Mouse (Mus musculus) C2C12 (cell line): ENCODE measurements around the gene Timp4. TPM values are rescaled to one million over a fixed set of nuclear protein-coding genes. Genes with fewer than 3 reads are reported as not detected.
A peak's percentile ranks its signal among the peaks of the same experiment; 100 is the strongest.

Experiments
- H3K27me3 ChIP-seq: one replicate; pipeline ENCODE4 v1.6.1; 2011; ENCODE audit not compliant: control insufficient read depth, insufficient read depth, insufficient read length
- H3K36me3 ChIP-seq: one replicate; pipeline ENCODE4 v1.6.1; 2011; ENCODE audit not compliant: control insufficient read depth, insufficient read depth
- H3K4me3 ChIP-seq: one replicate; pipeline ENCODE4 v1.5.1; 2011; ENCODE audit warnings: mild to moderate bottlenecking, control low read depth; ENCODE audit not compliant: poor library complexity, insufficient read depth, severe bottlenecking
- H3K79me2 ChIP-seq: one replicate; pipeline ENCODE4 v1.6.1; 2011; ENCODE audit not compliant: control insufficient read depth, insufficient read depth
- H3K79me3 ChIP-seq: one replicate; pipeline ENCODE4 v1.6.1; 2011; ENCODE audit warnings: low read depth, control low read depth
- H3ac ChIP-seq: one replicate; pipeline ENCODE3; 2011; ENCODE audit warnings: low read depth; ENCODE audit not compliant: control insufficient read depth, insufficient read length
- CEBPB ChIP-seq: IDR thresholded peaks from one replicate; pipeline ENCODE4 v1.6.1; 2011; ENCODE audit warnings: low read depth, mild to moderate bottlenecking, control low read depth, moderate library complexity
- CTCF ChIP-seq: IDR thresholded peaks from one replicate; pipeline ENCODE4 v1.5.1; 2011; ENCODE audit not compliant: control insufficient read depth, insufficient read depth, insufficient read length
- FOSL1 ChIP-seq: IDR thresholded peaks from one replicate; pipeline ENCODE4 v1.8.0; 2011; ENCODE audit warnings: mild to moderate bottlenecking, low read length; ENCODE audit not compliant: poor library complexity, insufficient read depth, severe bottlenecking
- MAX ChIP-seq: IDR thresholded peaks from one replicate; pipeline ENCODE4 v1.6.1; 2011; ENCODE audit warnings: mild to moderate bottlenecking, control low read depth
- MYOD1 ChIP-seq: IDR thresholded peaks from one replicate; pipeline ENCODE4 v1.6.1; 2011; ENCODE audit warnings: low read depth; ENCODE audit not compliant: control insufficient read depth, insufficient read length
- MYOG ChIP-seq: IDR thresholded peaks from one replicate; pipeline ENCODE4 v1.6.1; 2011; ENCODE audit not compliant: control insufficient read depth, insufficient read length; ENCODE audit errors: extremely low read depth
- USF1 ChIP-seq: IDR thresholded peaks from one replicate; pipeline ENCODE4 v1.6.1; 2011; ENCODE audit warnings: low read depth, mild to moderate bottlenecking, control low read depth, moderate library complexity
- polyA plus RNA-seq: library from polyadenylated mRNA; unstranded; fragments of >200 nt; fragmentation: generic; extraction: Trizol; gene quantifications from one replicate; pipeline ENCODE4 v1.2.1, GENCODE M21; 2012; ENCODE audit warnings: missing spikeins

The Timp4 gene
- polyA plus RNA-seq, 1 experiment = 0.01 TPM

GRCm38 (mm10) chr6:115288223-115288622, 36.2 kb upstream of the Timp4 start:
- H3K79me2 ChIP-seq = no peaks in the 10 kb centered on the region
- no peak overlapping the region for H3ac ChIP-seq
- H3K27me3 ChIP-seq = no peaks in the 10 kb centered on the region
- no peak overlapping the region for H3K4me3 ChIP-seq
- TF ChIP-seq USF1 = no peak
- no peak for TF ChIP-seq MYOD1
- no peak for TF ChIP-seq CTCF
- TF ChIP-seq MAX = no peak
- TF ChIP-seq MYOG = no peak
- no peak for TF ChIP-seq CEBPB
- TF ChIP-seq FOSL1 = no peak
- H3K79me3 ChIP-seq = no peaks in the 10 kb centered on the region
- no peaks in the 10 kb centered on the region for H3K36me3 ChIP-seq

- Histone ChIP-seq H3K79me3 (no peaks in the 10 kb centered on the region), H3K36me3 (no peaks in the 10 kb centered on the region), H3K4me3 (no peak overlapping the region), H3K27me3 (no peaks in the 10 kb centered on the region), H3ac (no peak overlapping the region), H3K79me2 (no peaks in the 10 kb centered on the region)
- TF ChIP-seq CTCF = no peak
- TF ChIP-seq MYOG = no peak
- TF ChIP-seq FOSL1 = no peak
- TF ChIP-seq CEBPB = no peak
- no peak for TF ChIP-seq MYOD1
- TF ChIP-seq MAX = no peak
- no peak for TF ChIP-seq USF1
These were observed 34.4 kb upstream of the Timp4 start for GRCm38 (mm10) chr6:115286441-115286840.

DNA sequence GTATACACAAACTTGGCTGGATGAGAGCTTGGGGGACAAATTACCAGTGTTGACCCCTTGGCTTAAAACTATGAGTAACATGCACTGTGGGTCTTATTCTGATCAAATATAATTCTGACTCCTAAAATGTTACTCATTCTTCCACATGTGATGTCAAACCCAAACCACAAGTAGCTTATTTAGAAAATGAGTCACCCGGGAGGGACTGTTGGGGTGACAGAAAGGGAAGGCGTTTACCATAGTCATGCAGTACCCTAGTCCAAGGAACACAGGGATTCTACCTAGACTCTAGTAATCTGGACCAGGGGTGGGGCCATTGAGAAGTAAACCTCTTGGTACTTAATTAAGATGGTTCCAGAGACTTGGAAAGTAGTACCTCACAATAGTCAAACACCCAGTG, 32.1 kb upstream of the Timp4 start:
- Histone ChIP-seq H3K79me3 (no peaks in the 10 kb centered on the region), H3K27me3 (no peaks in the 10 kb centered on the region), H3K4me3 (no peak overlapping the region), H3ac (no peak overlapping the region), H3K79me2 (no peaks in the 10 kb centered on the region), H3K36me3 (no peaks in the 10 kb centered on the region)
- TF ChIP-seq CTCF (no peak), FOSL1 (peak; percentile 90), MYOD1 (no peak), MYOG (no peak), CEBPB (no peak), MAX (peak; percentile 56), USF1 (peak; percentile 72)

DNA sequence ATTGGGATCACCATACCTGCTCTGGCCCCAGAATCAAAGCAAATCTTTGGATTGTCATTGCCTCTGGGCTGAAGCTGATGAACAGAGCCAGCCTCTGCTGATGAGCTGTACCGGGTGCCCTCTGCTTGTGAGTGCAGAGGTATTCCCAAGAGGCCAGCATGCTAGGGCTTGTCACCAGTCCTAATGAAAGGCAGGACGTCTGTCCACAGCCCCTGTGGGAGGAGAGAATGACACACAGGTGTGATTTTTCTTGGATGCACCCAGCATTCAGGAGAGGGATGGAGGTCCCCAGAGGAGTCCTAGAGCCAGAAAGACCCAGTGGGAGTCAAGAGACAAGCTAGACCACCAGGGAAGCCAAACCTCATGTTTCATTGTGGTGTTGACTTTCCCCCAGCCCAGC, 27.6 kb upstream of the Timp4 start:
- H3K36me3 ChIP-seq = no peaks in the 10 kb centered on the region

GRCm38 (mm10) chr6:115278086-115278485, 26.1 kb upstream of the Timp4 start:
- no peaks in the 10 kb centered on the region for H3K79me2 ChIP-seq
- H3K27me3 ChIP-seq = no peaks in the 10 kb centered on the region
- H3K36me3 ChIP-seq = no peaks in the 10 kb centered on the region
- H3K79me3 ChIP-seq = no peaks in the 10 kb centered on the region
- no peak for TF ChIP-seq FOSL1
- TF ChIP-seq MAX = no peak
- no peak for TF ChIP-seq CEBPB
- no peak for TF ChIP-seq USF1
- TF ChIP-seq MYOD1 = no peak
- no peak for TF ChIP-seq CTCF
- TF ChIP-seq MYOG = no peak
- no peak overlapping the region for H3K4me3 ChIP-seq
- H3ac ChIP-seq = no peak overlapping the region

More for the DNA sequence above, 27.6 kb upstream of the Timp4 start:
- H3K4me3 ChIP-seq = no peak overlapping the region
- TF ChIP-seq CTCF (no peak), MYOG (no peak), USF1 (no peak), FOSL1 (no peak)
- H3K27me3 ChIP-seq = no peaks in the 10 kb centered on the region
- no peak overlapping the region for H3ac ChIP-seq
- no peaks in the 10 kb centered on the region for H3K79me3 ChIP-seq
- no peaks in the 10 kb centered on the region for H3K79me2 ChIP-seq

DNA sequence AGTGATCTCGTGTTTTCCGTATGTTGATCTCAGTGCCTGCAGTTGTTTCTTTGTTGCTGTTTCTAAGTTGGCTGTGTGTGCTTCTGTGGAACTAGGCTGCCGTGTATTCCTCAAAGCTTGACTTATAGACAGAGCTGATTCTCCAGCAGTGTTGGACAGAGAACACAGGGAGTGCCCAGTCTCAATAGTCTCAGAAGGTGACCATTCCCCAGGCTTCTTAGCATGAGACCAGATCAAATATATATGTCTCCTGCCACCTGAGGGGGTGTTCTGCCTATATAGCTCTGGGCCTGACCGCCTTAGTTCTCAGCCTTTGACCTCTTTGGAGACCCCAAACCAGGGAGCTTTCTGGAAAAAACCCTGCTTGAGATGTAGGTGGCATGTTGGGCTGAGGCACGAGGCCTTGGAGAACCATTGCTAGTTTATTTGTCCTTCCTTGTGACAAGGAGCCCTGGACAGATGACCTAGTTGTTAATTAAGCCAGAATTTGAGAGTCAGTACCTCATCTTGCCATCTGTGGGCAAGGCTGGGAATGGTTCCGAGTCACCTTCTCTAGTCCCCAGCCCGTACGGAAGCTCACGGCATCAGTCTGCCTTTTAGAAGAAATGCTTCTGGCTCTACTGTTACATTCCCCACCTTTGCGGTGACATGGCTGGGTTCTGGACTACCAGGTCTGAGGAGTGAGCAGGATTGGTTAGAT, 23.3 kb upstream of the Timp4 start:
- H3K79me3 ChIP-seq = no peaks in the 10 kb centered on the region
- TF ChIP-seq MYOD1 = no peak
- no peak for TF ChIP-seq CEBPB
- no peak for TF ChIP-seq MAX
- TF ChIP-seq CTCF = no peak
- no peak for TF ChIP-seq MYOG
- TF ChIP-seq FOSL1 = no peak
- no peak for TF ChIP-seq USF1
- no peak overlapping the region for H3K4me3 ChIP-seq
- H3K27me3 ChIP-seq = no peaks in the 10 kb centered on the region
- no peaks in the 10 kb centered on the region for H3K79me2 ChIP-seq
- H3ac ChIP-seq = no peak overlapping the region
- no peaks in the 10 kb centered on the region for H3K36me3 ChIP-seq
